Mouse (Mus musculus): ENCODE data around the gene Prss48.
A peak's percentile ranks its signal among the peaks of the same experiment; 100 is the strongest.
"Not testable (repeated sequence)": the region's sequence is repeated elsewhere in the genome, so short reads cannot be mapped to it uniquely, and the experiment has no call there.

The Prss48 gene

GRCm38 (mm10) chr3:86002940-86003339 lies 649 bp upstream of the Prss48 start:
- no peak for DNase-seq (ENCODE audit: low spot score)

DNA sequence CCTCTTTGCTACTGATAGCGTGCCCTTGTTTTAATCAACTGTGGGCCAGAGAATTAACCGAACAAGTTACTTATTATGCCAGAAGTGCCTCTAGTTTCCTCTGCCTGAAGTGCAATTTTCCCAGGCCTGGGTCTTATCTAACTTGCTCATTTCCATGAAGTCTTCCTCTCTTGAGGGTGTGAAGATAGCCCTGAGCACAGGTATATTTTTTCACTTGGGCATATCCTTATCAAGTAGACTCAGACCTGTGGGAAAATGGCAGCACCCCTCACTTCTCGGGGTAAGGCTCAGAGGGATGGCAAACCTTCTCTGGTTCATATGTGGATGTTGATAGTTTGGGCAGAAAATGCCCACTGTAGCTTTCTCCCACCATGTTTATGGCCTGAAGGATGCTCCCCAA lies 1.0 kb downstream of the Prss48 start:
- DNase-seq (ENCODE audit: low spot score): no peak

- no peak for DNase-seq (ENCODE audit: low spot score)
Observed at GRCm38 (mm10) chr3:85994645-85995044, 7.6 kb downstream of the Prss48 start.

- DNase-seq (ENCODE audit: low spot score): peak; percentile 14
Observed at GRCm38 (mm10) chr3:85993744-85994143, 8.5 kb downstream of the Prss48 start.

DNA sequence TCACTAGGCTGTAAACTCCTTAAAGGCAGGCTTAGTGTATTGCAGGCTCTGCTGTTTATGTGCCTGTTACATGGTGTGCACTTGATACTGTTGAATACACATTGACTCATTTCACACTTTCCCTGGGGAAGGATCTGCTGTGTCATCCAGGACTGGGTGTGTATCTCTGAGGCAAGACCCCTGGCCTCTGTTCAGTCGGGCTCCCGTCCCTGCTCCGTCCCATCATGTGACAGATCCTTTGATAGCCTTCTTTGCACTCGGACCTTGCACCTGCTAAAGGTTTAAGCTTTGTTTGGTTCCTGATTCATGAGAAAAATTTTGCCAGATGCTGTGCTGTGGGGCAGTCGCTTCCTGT lies 10.5 kb downstream of the Prss48 start:
- no peak for DNase-seq (ENCODE audit: low spot score)

- no peak for DNase-seq (ENCODE audit: low spot score)
Observed at GRCm38 (mm10) chr3:85991140-85991801, 11.0 kb downstream of the Prss48 start.

DNA sequence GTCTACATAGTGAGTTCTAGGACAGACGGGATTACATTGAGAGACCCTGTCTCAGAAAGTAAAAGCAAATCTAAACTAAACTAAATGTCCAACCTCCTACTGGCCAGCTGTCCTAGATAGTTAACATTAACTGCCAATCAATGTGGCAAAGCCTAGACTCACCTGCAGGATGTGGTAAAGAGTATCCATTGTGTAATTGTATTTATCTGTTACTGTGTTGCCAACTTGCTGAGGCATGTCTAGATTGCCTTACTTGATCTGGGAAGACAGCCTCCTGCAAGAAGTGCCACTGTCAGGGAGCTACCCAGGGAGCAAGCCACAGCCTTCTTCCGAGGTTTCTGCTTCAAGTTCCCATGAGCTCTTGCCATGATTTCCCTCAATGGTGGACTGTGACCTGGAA lies 15.1 kb downstream of the Prss48 start:
- DNase-seq (ENCODE audit: low spot score): no peak

- DNase-seq (ENCODE audit: low spot score): no peak
Observed at GRCm38 (mm10) chr3:85984537-85984936, 17.8 kb downstream of the Prss48 start.

DNA sequence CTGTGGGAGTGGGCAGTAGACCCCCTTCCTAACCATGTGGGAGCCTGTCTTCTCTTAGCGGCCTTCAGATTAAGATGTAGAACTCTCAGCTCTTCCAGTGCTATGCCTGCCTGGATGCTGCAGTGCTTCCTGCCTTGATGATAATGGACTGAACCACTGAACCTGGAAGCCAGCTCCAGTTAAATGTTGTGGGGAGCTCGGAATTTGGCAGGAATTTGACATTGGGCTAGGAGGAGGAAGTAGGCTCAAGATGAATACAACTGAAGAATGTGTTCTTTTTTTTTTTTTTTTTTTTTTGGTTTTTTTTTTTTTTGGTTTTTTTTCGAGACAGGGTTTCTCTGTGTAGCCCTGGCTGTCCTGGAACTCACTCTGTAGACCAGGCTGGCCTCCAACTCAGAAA lies 20.5 kb downstream of the Prss48 start:
- DNase-seq (ENCODE audit: low spot score): not testable (repeated sequence)

DNA sequence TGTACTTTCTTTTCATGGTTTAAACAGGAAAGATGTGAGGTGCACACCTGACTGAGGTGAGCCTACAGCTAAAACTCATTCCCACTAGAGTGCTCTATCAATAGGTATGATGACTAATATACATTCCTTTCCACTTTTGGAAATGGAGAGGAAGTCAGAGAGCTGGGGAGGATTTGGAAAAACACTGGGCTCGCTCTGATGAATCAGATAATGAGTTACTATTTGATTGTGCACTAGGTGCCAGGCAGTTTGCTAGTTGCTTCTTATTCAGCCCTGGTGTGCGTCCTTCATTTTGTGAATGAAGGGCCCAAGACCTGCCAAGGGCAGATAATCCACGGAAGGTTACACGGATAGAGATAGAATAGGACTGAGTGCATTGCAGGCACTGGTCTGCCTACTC lies 22.3 kb downstream of the Prss48 start:
- no peak for DNase-seq (ENCODE audit: low spot score)

DNA sequence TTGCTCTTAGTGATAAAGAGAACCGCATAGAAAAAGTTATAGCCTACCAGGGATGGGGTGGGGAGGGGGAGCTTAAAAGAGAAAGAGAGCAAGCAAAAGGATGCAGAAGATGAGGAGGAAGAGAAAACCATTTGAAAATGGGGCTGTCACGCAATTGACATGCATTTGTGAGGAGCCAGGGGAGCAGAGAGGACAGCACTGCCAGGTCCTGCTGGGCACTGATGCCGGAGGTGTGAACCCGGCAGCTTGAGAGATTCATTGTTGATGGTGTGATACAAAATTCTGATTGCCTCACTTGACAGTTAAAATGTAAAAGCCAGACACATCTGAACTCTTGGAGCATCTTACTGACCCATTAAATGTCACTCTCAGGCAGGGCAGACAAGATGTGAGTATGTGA lies 27.8 kb downstream of the Prss48 start:
- DNase-seq (ENCODE audit: low spot score): no peak

DNA sequence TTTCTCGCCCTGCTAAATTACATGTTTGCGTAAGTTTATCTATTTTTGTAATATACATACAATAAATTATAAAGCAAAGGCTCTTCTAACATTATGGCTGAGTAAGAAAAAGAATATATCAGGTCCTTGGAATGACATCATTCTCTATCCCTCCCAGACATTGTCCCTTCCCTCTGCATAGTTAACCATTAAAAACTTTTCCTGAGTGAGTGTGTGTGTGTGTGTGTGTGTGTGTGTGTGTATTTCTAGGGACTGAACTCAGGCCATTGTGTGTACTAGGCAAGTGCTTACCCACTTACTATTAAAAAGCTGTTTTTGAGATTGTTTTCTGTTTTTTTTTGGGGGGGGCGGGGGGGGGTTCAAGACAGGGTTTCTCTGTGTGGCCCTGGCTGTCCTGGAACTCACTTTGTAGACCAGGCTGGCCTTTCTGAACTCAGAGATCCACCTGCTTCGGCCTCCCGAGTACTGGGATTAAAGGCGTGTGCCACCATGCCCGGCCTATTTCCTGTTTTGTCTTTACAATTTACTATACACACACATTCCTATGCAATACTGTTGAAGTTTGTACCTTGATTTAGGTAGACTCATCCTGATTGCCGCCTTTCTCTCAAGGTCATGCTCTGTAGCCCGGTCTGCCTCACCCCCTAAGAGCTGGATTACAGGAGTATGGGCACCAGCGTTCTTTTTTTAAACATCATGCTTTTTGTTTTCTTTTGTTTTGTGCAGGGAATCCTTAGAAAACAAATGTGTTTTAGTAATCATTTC lies 28.7 kb downstream of the Prss48 start:
- DNase-seq (ENCODE audit: low spot score): no peak

GRCm38 (mm10) chr3:85971599-85971975 lies 30.7 kb downstream of the Prss48 start:
- no peak for DNase-seq (ENCODE audit: low spot score)

- DNase-seq (ENCODE audit: low spot score): peak; percentile 63
Observed at GRCm38 (mm10) chr3:85970742-85971598, 31.3 kb downstream of the Prss48 start, which contains the start of gene Sh3d19. Gene Sh3d19, plus strand, starts transcription at chr3:85971109.

GRCm38 (mm10) chr3:85969040-85969439 lies 33.3 kb downstream of the Prss48 start:
- no peak for DNase-seq (ENCODE audit: low spot score)

DNA sequence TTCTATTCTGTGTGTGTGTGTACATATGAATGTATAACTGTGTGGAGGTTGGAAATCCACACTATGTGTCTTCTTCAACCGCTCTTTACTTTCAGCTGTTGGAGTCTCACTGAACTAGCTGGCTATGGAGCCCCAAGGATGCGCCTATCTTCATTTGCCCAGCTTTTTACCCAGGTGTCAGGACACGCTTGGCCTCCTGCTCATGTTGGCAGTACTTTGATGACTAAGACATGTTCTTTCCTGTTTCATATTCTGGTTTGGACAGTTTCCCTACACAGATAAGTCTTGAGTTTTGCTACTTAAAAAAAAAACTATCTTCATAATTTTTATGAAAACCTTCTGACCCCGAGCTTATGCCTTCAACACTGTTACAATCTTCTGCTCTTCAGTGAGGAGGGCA lies 36.8 kb downstream of the Prss48 start:
- DNase-seq (ENCODE audit: low spot score): no peak

DNA sequence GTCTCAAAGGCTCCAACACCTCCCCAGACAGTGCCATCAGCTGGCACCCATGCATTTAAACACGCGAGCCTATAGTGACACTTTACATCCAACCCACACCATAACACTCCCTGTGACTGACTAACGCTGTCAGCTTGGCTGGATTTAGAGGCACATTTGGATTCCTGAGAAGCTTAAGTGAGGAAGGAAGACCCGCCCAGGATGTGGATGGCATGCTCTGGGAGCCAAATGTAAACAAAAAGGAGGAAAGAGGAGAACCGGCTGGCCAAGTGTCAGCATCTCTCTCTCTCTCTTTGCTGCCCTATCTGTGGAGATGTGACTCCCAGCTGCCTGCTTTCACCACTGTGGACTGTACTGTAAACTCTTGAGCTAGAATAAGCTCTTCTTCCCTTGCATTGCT lies 41.2 kb downstream of the Prss48 start:
- DNase-seq (ENCODE audit: low spot score): no peak

DNA sequence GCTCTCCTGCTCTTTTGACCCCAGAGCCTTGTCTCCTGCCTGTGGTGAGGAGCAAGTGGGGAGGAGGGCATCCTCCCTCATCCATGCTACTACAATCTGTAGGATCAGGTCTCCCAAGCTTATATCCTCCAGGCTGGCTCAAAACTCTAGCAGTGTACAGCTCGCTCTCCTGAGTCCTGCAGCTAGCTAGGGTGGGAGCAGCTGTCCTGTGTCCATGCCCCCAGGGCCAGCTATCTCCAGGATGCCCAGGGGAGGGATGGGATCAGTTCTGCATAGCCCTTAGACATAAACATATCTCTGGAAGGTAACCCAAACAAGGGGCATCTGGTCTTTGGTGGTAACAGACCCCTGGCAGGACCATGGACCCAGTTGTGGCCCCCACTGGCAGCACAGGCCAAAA lies 42.6 kb downstream of the Prss48 start:
- no peak for DNase-seq (ENCODE audit: low spot score)

DNA sequence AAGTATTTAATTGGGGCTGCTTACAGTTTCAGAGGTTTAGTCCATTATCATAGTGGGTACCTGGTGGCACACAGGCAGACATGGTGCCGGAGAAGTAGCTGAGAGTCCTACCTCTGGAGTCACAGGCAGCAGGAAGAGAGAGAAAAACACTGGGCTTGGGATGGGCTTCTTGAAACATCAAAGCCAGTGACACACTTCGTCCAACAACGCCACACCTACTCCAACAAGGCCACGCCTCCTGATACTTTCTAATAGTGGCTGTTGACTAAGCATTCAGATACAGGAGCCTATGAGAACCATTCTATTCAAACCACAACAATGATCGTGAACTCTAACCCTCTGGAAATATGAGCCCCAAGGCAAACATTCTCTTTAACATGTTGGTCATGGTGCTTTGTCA lies 46.6 kb downstream of the Prss48 start:
- no peak for DNase-seq (ENCODE audit: low spot score)

GRCm38 (mm10) chr3:85955269-85955668 lies 47.0 kb downstream of the Prss48 start:
- DNase-seq (ENCODE audit: low spot score): no peak

DNA sequence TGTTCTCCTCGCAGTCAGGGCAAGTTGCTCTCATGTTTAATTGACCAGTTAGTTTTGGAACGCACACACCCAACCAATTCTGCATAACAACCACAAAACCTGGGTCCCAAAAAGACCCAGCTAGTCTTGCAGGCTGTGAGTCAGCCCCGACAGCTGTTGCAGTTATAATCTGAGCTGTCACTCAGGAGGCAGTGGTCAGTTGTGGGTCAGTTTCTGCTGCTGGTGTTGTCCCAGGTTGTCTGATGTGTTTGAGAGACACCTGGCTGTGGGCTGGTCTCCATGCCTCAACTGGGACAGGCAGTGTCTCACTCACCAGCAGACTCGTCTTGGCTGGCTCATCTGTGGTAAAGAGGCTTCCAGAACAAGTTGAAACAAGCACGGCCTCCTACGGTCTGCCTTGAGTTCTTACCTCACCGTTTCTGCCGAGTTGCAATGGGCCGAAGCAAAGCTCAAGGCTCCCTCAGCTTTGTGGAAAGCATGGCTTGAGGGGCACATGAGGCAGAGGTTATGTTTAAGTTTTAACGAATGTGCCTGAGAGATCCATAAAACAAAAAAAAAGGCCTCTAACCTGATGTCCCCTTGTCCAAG lies 49.5 kb downstream of the Prss48 start:
- no peak for DNase-seq (ENCODE audit: low spot score)

DNA sequence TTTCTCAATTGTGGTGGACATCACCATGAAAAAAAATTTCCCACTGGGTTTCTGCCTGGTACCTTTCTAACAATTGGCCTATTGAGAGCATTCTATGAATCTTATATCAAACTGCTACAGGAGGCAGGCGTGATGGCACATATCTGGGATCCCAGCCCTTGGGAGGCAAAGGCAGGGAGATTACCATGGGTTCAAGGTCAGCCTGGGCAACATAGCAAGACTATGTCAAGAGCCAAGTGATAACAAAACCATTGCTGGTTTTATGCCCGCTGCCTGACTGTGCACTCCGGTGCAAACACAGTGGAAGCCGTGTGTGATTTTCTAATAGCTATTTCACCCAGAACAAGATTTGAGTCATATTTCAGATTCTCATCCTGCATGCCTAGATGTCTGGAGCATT lies 51.4 kb downstream of the Prss48 start:
- no peak for DNase-seq (ENCODE audit: low spot score)

Data from retina, embryonic 14.5 days (tissue).